ENCODE assay signal across 13 mouse cellular contexts in the genomic region with DNA sequence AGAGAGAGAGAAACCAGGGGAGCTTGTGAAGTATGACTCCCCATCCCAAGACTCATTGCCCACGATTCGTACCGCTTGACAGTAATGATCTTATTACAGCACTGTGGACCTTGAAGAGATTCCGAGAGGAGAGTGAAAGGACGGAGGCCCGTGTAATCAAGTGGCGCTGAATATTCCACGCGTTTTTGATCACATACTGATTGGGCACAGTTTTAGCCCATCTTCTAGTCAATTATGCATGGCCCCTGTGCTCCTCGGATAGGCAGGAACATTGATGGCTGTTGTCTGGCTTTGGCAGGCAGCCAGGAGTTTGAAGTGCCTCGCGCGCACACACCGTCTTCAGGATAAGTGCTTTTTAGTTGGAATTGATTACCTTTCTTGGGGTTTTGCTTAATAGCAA.
DNase-seq lines count a peak whose midpoint lies in the region; ATAC-seq lines count a peak whose summit lies in the region.
"Had no signal": no experiment of that assay in that cellular context is flagged by ENCODE, and none has a peak within 500 bp of the region (broad histone marks: within the 10 kb centered on the region; RNA-seq: fewer than 3 reads in every experiment).

No protein-coding gene starts in this region.

- intact Hi-C loops in left cerebral cortex, postnatal 4 days (cut with DNase I): no loop called here

- H3K4me1 ChIP-seq in forebrain, embryonic 15.5 days: peaks cover 12% of the 10 kb centered on the region
- peaks cover 12% of the 10 kb centered on the region for H3K4me1 ChIP-seq in hindbrain, embryonic 15.5 days (replicated peaks)
- peaks cover 38% of the 10 kb centered on the region for H3K4me1 ChIP-seq in neural tube, embryonic 13.5 days (replicated peaks)
- H3K4me1 ChIP-seq in kidney, embryonic 15.5 days: peaks cover 8% of the 10 kb centered on the region; the same call in 1 of the 2 replicates

- no peaks in the 10 kb centered on the region for H3K9me3 ChIP-seq in forebrain, embryonic 15.5 days
- no peaks in the 10 kb centered on the region for H3K9me3 ChIP-seq in hindbrain, embryonic 15.5 days
- H3K9me3 ChIP-seq in neural tube, embryonic 13.5 days: no peaks in the 10 kb centered on the region
- H3K9me3 ChIP-seq in kidney, embryonic 15.5 days (replicated peaks): no peaks in the 10 kb centered on the region

- WGBS in forebrain, embryonic 15.5 days: 17% methylated on average over 14 of the region's 14 CpGs
- WGBS in hindbrain, embryonic 15.5 days: 27% methylated on average over 14 of the region's 14 CpGs
- WGBS in neural tube, embryonic 13.5 days: 21% methylated on average over 14 of the region's 14 CpGs
- WGBS in kidney, embryonic 15.5 days: 74% methylated on average over 14 of the region's 14 CpGs

- H3K36me3 ChIP-seq in forebrain, embryonic 15.5 days: no peaks in the 10 kb centered on the region; the same call in 1 of the 2 replicates
- H3K36me3 ChIP-seq in hindbrain, embryonic 15.5 days: no peaks in the 10 kb centered on the region
- H3K36me3 ChIP-seq in neural tube, embryonic 13.5 days: peaks cover 17% of the 10 kb centered on the region
- H3K36me3 ChIP-seq in kidney, embryonic 15.5 days: peaks cover 24% of the 10 kb centered on the region; the same call in 1 of the 2 replicates

- peak; percentile 58 for ATAC-seq in forebrain, embryonic 15.5 days (replicated peaks)
- ATAC-seq in hindbrain, embryonic 15.5 days (ENCODE audit: low FRiP score, low read depth): no peak
- ATAC-seq in neural tube, embryonic 13.5 days (ENCODE audit: low read depth): peak; percentile 70
- ATAC-seq in kidney, embryonic 15.5 days (replicated peaks; ENCODE audit: low FRiP score): no peak

- H3K4me3 ChIP-seq in forebrain, embryonic 15.5 days: no peak overlapping the region
- H3K4me3 ChIP-seq in hindbrain, embryonic 15.5 days: no peak overlapping the region
- no peak overlapping the region for H3K4me3 ChIP-seq in neural tube, embryonic 13.5 days
- H3K4me3 ChIP-seq in kidney, embryonic 15.5 days (replicated peaks): no peak overlapping the region

- H3K4me2 ChIP-seq in forebrain, embryonic 15.5 days (replicated peaks): no peak overlapping the region
- H3K4me2 ChIP-seq in hindbrain, embryonic 15.5 days: no peak overlapping the region
- H3K4me2 ChIP-seq in neural tube, embryonic 13.5 days: no peak overlapping the region
- no peak overlapping the region for H3K4me2 ChIP-seq in kidney, embryonic 15.5 days

- 0 out of 2 replicates have a peak overlapping the region, but pooled peaks have one; percentile 11 for H3K27ac ChIP-seq in forebrain, embryonic 15.5 days (replicated peaks)
- H3K27ac ChIP-seq in hindbrain, embryonic 15.5 days (replicated peaks): peak overlapping the region; percentile 41; the same call in 1 of the 2 replicates
- peak overlapping the region; percentile 47 for H3K27ac ChIP-seq in neural tube, embryonic 13.5 days (replicated peaks)
- H3K27ac ChIP-seq in kidney, embryonic 15.5 days: no peak overlapping the region

- peak; percentile 28 for DNase-seq in left cerebral cortex, postnatal 4 days
- DNase-seq in left cerebral cortex, adult 9 months (ENCODE audit: low spot score in 2 of 2): no peak
- DNase-seq in kidney, postnatal 10 days: no peak
- DNase-seq: cerebellum, adult 11 months; gastrocnemius, postnatal 36 days; heart, postnatal 10 days; kidney, adult 9 months; layer of hippocampus, postnatal 36 days; lung, adult 18-20 months had no signal

- no peaks in the 10 kb centered on the region for H3K27me3 ChIP-seq in forebrain, embryonic 15.5 days
- no peaks in the 10 kb centered on the region for H3K27me3 ChIP-seq in hindbrain, embryonic 15.5 days
- H3K27me3 ChIP-seq in neural tube, embryonic 13.5 days: no peaks in the 10 kb centered on the region
- H3K27me3 ChIP-seq in kidney, embryonic 15.5 days: no peaks in the 10 kb centered on the region

- H3K9ac ChIP-seq in forebrain, embryonic 15.5 days (replicated peaks): no peak overlapping the region
- H3K9ac ChIP-seq in hindbrain, embryonic 15.5 days: no peak overlapping the region
- no peak overlapping the region for H3K9ac ChIP-seq in neural tube, embryonic 13.5 days
- H3K9ac ChIP-seq in kidney, embryonic 15.5 days: no peak overlapping the region

Comparison
In these comparisons a context has a peak if more than half of its experiments do, and no peak if none do; other contexts are left out.
1. ATAC-seq: peak in forebrain, embryonic 15.5 days (single experiment) and neural tube, embryonic 13.5 days (single experiment); none in hindbrain, embryonic 15.5 days (single experiment) and kidney, embryonic 15.5 days (single experiment).